Mouse (Mus musculus): ENCODE data around the gene Aldh3b3. TPM values are rescaled to one million over a fixed set of nuclear protein-coding genes. Genes with fewer than 3 reads are reported as not detected.
A peak's percentile ranks its signal among the peaks of the same experiment; 100 is the strongest.

The Aldh3b3 gene
- polyA plus RNA-seq, 1 experiment from 2014 or later, result 0.39 TPM

- ATAC-seq (ENCODE audit: insufficient read depth, low FRiP score), result no peak
- Histone ChIP-seq H3K9ac (ENCODE audit: low read length) (no peak overlapping the region), H3K9me3 (replicated peaks; ENCODE audit: control insufficient read depth, low read length) (no peaks in the 10 kb centered on the region), H3K27ac (ENCODE audit: low read length) (no peak overlapping the region), H3K36me3 (ENCODE audit: control insufficient read depth, insufficient read depth, low read length) (no peaks in the 10 kb centered on the region), H3K4me2 (ENCODE audit: low read depth, low read length) (no peak overlapping the region), H3K4me1 (ENCODE audit: control insufficient read depth, insufficient read depth, low read length) (peaks cover 3% of the 10 kb centered on the region; the same call in 1 of the 2 replicates), H3K27me3 (ENCODE audit: control insufficient read depth, insufficient read depth, low read length) (no peaks in the 10 kb centered on the region), H3K4me3 (replicated peaks; ENCODE audit: low read length) (no peak overlapping the region)
- 69% methylated on average over 9 of the region's 9 CpGs for WGBS
Observed at GRCm38 (mm10) chr19:3980917-3981316, 22.5 kb downstream of the Aldh3b3 start.

DNA sequence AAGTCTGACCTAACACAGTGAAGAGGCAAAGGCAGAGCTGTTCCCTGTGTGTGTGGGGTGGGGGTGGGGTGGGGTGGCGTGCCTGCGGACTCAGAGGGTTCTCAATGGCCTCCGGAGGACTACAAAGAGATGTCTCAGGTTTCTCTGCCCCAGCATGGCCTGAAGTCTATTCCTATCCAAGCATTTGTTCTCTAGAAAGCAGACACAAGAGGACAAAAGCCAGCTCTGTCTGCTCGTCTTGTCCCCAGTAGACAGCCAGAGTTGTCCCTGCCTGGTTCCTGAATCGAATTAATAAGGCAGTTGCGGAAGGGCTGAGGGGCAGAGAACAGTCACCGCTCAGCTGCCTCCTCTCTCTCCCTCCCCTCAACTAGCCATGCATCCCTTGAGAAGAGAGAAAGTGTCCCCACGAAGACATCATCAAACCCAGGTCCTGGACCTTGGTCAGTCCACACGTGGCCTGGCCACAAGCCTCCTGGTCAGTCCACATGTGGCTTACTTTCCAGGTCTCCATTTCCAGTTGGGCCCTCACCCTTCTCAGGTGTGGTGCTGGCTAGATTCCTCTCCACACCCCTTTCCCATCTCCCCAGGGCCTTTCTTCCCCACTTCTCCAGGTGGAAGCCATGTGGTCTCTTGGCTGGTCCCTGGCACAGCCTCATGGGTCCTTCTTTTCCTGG lies 25.2 kb downstream of the Aldh3b3 start:
- Histone ChIP-seq H3K4me1 (ENCODE audit: control insufficient read depth, insufficient read depth, low read length) (peaks cover 14% of the 10 kb centered on the region), H3K27ac (ENCODE audit: low read length) (no peak overlapping the region), H3K9ac (ENCODE audit: low read length) (no peak overlapping the region), H3K4me2 (ENCODE audit: low read depth, low read length) (no peak overlapping the region), H3K36me3 (ENCODE audit: control insufficient read depth, insufficient read depth, low read length) (no peaks in the 10 kb centered on the region), H3K4me3 (replicated peaks; ENCODE audit: low read length) (no peak overlapping the region), H3K9me3 (replicated peaks; ENCODE audit: control insufficient read depth, low read length) (no peaks in the 10 kb centered on the region), H3K27me3 (ENCODE audit: control insufficient read depth, insufficient read depth, low read length) (no peaks in the 10 kb centered on the region)
- 55% methylated on average over 9 of the region's 9 CpGs for WGBS
- ATAC-seq (ENCODE audit: insufficient read depth, low FRiP score), result no peak

GRCm38 (mm10) chr19:3985261-3985681 lies 26.8 kb downstream of the Aldh3b3 start:
- Histone ChIP-seq H3K4me3 (replicated peaks; ENCODE audit: low read length) (no peak overlapping the region), H3K27me3 (ENCODE audit: control insufficient read depth, insufficient read depth, low read length) (no peaks in the 10 kb centered on the region), H3K9me3 (replicated peaks; ENCODE audit: control insufficient read depth, low read length) (no peaks in the 10 kb centered on the region), H3K4me1 (ENCODE audit: control insufficient read depth, insufficient read depth, low read length) (peaks cover 12% of the 10 kb centered on the region), H3K36me3 (ENCODE audit: control insufficient read depth, insufficient read depth, low read length) (no peaks in the 10 kb centered on the region), H3K9ac (ENCODE audit: low read length) (no peak overlapping the region), H3K27ac (ENCODE audit: low read length) (0 out of 2 replicates have a peak overlapping the region, but pooled peaks have one; percentile 21), H3K4me2 (ENCODE audit: low read depth, low read length) (no peak overlapping the region)
- no peak for ATAC-seq (ENCODE audit: insufficient read depth, low FRiP score)
- 34% methylated on average over 8 of the region's 8 CpGs for WGBS

DNA sequence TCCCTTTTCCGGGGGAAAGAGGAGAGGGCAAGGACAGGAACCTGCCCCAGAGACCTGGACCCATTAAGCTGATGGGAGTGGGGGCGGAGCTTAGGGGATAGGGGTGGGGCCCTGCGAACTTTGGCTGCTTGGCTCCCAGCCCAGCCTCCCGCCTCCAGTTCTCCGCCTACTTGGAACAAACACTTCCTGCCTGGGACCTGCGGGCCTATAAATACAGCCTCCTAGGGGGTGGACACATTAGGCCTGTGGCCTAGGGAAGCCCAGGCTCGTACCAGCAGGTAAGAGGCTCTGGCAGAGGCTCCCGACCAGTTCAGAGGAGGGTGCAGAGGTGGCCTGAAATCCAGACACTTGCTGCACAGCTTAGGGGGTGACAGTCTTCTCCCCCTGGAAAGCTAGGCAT lies 27.9 kb downstream of the Aldh3b3 start, which contains the start of gene Acy3:
Gene Acy3 (plus strand): TSS at position 237 of the 400 bp plus-strand sequence.
- Histone ChIP-seq H3K9me3 (replicated peaks; ENCODE audit: control insufficient read depth, low read length) (no peaks in the 10 kb centered on the region), H3K9ac (ENCODE audit: low read length) (peak within 1 kb of the TSS; percentile 69), H3K27me3 (ENCODE audit: control insufficient read depth, insufficient read depth, low read length) (no peaks in the 10 kb centered on the region), H3K27ac (ENCODE audit: low read length) (peak within 1 kb of the TSS; percentile 70), H3K4me1 (ENCODE audit: control insufficient read depth, insufficient read depth, low read length) (peaks cover 12% of the 10 kb centered on the region), H3K4me2 (ENCODE audit: low read depth, low read length) (peak within 1 kb of the TSS; percentile 40), H3K4me3 (replicated peaks; ENCODE audit: low read length) (peak within 1 kb of the TSS; percentile 15; the same call in 1 of the 2 replicates), H3K36me3 (ENCODE audit: control insufficient read depth, insufficient read depth, low read length) (no peaks in the 10 kb centered on the region)
- 8% methylated on average over 8 of the region's 8 CpGs for WGBS
- peak; percentile 84 for ATAC-seq (ENCODE audit: insufficient read depth, low FRiP score)

GRCm38 (mm10) chr19:3988066-3988465 lies 29.6 kb downstream of the Aldh3b3 start:
- peaks cover 12% of the 10 kb centered on the region for H3K4me1 ChIP-seq (ENCODE audit: control insufficient read depth, insufficient read depth, low read length)
- H3K9ac ChIP-seq (ENCODE audit: low read length), result no peak overlapping the region
- 83% methylated on average over 14 of the region's 14 CpGs for WGBS
- ATAC-seq (ENCODE audit: insufficient read depth, low FRiP score), result no peak
- H3K4me2 ChIP-seq (ENCODE audit: low read depth, low read length), result no peak overlapping the region
- H3K36me3 ChIP-seq (ENCODE audit: control insufficient read depth, insufficient read depth, low read length), result no peaks in the 10 kb centered on the region
- H3K27ac ChIP-seq (ENCODE audit: low read length), result no peak overlapping the region
- no peaks in the 10 kb centered on the region for H3K27me3 ChIP-seq (ENCODE audit: control insufficient read depth, insufficient read depth, low read length)
- H3K4me3 ChIP-seq (replicated peaks; ENCODE audit: low read length), result no peak overlapping the region
- H3K9me3 ChIP-seq (replicated peaks; ENCODE audit: control insufficient read depth, low read length), result no peaks in the 10 kb centered on the region

DNA sequence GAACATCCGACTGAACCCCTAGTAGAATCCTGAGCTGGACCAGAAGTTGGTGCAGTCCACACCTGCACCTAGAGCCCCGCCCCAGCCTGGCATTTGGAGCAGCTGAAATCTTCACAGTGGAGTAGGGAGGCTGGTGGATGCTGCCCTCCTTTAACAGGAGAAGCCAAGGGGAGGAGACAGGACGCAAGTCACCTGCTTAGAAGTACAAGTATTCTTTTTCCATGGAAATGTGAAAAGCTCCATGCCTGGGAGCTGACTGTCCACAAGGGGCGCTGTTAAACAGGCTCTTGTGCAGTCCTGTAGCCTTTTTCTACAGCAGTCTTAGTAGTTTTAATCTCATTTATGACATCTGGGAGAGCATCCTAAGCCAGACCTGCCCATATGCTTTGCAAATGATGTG lies 30.3 kb downstream of the Aldh3b3 start:
- 86% methylated on average over 4 of the region's 4 CpGs for whole genome bisulfite sequencing
- H3K4me2 ChIP-seq (ENCODE audit: low read depth, low read length), result no peak overlapping the region
- no peaks in the 10 kb centered on the region for H3K27me3 ChIP-seq (ENCODE audit: control insufficient read depth, insufficient read depth, low read length)
- H3K36me3 ChIP-seq (ENCODE audit: control insufficient read depth, insufficient read depth, low read length), result no peaks in the 10 kb centered on the region
- H3K4me1 ChIP-seq (ENCODE audit: control insufficient read depth, insufficient read depth, low read length), result peaks cover 12% of the 10 kb centered on the region
- ATAC-seq (ENCODE audit: insufficient read depth, low FRiP score), result no peak
- no peaks in the 10 kb centered on the region for H3K9me3 ChIP-seq (replicated peaks; ENCODE audit: control insufficient read depth, low read length)
- H3K9ac ChIP-seq (ENCODE audit: low read length), result no peak overlapping the region
- H3K4me3 ChIP-seq (replicated peaks; ENCODE audit: low read length), result no peak overlapping the region
- no peak overlapping the region for H3K27ac ChIP-seq (ENCODE audit: low read length)

DNA sequence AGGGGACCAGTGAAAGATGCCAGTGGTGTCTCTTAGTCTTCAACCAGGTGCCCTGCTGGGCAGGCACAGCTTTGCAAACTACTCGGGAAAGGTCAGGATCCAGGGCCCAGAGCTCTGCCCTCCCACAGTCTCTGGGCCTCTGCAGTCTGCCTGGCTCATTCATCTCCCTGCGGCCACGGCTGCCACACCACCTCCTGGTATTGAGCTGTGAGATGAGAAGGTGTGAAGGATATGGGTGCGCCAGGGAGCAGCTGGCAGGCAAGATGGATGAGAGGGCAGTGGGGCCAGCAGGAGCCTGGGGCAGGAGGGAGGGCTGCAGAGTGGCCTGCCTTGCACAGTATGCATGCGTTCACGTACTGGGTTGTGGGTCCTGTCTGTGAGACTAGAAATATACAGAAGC lies 32.4 kb downstream of the Aldh3b3 start:
- WGBS, result 25% methylated on average over 6 of the region's 6 CpGs
- ATAC-seq (ENCODE audit: insufficient read depth, low FRiP score), result no peak

DNA sequence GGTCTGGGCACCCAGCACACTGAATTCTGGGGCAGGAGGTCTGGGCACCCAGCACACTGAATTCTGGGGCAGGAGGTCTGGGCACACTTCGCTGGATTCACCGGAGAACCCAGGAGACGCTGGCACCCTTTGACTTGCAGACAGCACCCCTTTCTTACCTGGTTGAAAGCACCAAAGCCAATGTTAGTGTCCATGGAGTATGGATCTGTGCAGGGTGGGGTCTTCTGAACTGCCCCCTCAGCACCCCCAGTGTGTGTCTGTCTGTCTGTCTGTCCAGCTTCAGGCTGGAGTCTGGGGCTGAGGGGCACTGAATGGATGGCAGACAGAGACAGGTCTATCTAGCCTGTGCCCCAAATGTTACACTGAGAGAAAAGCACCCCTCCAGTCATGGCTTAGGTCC lies 33.1 kb downstream of the Aldh3b3 start:
- Histone ChIP-seq H3K4me3 (replicated peaks; ENCODE audit: low read length) (no peak overlapping the region), H3K4me2 (ENCODE audit: low read depth, low read length) (no peak overlapping the region), H3K9me3 (replicated peaks; ENCODE audit: control insufficient read depth, low read length) (no peaks in the 10 kb centered on the region), H3K9ac (ENCODE audit: low read length) (no peak overlapping the region), H3K27me3 (ENCODE audit: control insufficient read depth, insufficient read depth, low read length) (no peaks in the 10 kb centered on the region), H3K36me3 (ENCODE audit: control insufficient read depth, insufficient read depth, low read length) (no peaks in the 10 kb centered on the region), H3K27ac (ENCODE audit: low read length) (no peak overlapping the region), H3K4me1 (ENCODE audit: control insufficient read depth, insufficient read depth, low read length) (peaks cover 5% of the 10 kb centered on the region)
- WGBS, result 94% methylated on average over 3 of the region's 3 CpGs
- no peak for ATAC-seq (ENCODE audit: insufficient read depth, low FRiP score)

More for the DNA sequence above, 32.4 kb downstream of the Aldh3b3 start:
- Histone ChIP-seq H3K36me3 (ENCODE audit: control insufficient read depth, insufficient read depth, low read length) (no peaks in the 10 kb centered on the region), H3K4me2 (ENCODE audit: low read depth, low read length) (no peak overlapping the region), H3K9me3 (replicated peaks; ENCODE audit: control insufficient read depth, low read length) (no peaks in the 10 kb centered on the region), H3K27ac (ENCODE audit: low read length) (no peak overlapping the region), H3K9ac (ENCODE audit: low read length) (no peak overlapping the region), H3K4me1 (ENCODE audit: control insufficient read depth, insufficient read depth, low read length) (peaks cover 12% of the 10 kb centered on the region), H3K27me3 (ENCODE audit: control insufficient read depth, insufficient read depth, low read length) (no peaks in the 10 kb centered on the region), H3K4me3 (replicated peaks; ENCODE audit: low read length) (no peak overlapping the region)

GRCm38 (mm10) chr19:3991966-3992365 lies 33.5 kb downstream of the Aldh3b3 start:
- H3K36me3 ChIP-seq (ENCODE audit: control insufficient read depth, insufficient read depth, low read length), result no peaks in the 10 kb centered on the region
- H3K9ac ChIP-seq (ENCODE audit: low read length), result no peak overlapping the region
- H3K4me2 ChIP-seq (ENCODE audit: low read depth, low read length), result no peak overlapping the region
- no peak overlapping the region for H3K27ac ChIP-seq (ENCODE audit: low read length)
- WGBS, result 87% methylated on average over 3 of the region's 3 CpGs
- H3K9me3 ChIP-seq (replicated peaks; ENCODE audit: control insufficient read depth, low read length), result no peaks in the 10 kb centered on the region
- no peak overlapping the region for H3K4me3 ChIP-seq (replicated peaks; ENCODE audit: low read length)
- ATAC-seq (ENCODE audit: insufficient read depth, low FRiP score), result no peak
- H3K27me3 ChIP-seq (ENCODE audit: control insufficient read depth, insufficient read depth, low read length), result no peaks in the 10 kb centered on the region
- H3K4me1 ChIP-seq (ENCODE audit: control insufficient read depth, insufficient read depth, low read length), result peaks cover 1% of the 10 kb centered on the region

All from stomach, embryonic 16.5 days (tissue).